Mouse (Mus musculus): ENCODE measurements around the gene Prss53.

- TF ChIP-seq CTCF (IDR thresholded peaks at IDR 0.05) (no peak), POLR2A (IDR thresholded peaks at IDR 0.05; ENCODE audit: insufficient read depth, low read depth, low read length) (no peak), EP300 (IDR thresholded peaks at IDR 0.05; ENCODE audit: insufficient read depth, low read depth, low read length) (no peak)
Measured at GRCm38 (mm10) chr7:127934075-127934474, 43.3 kb upstream of the Prss53 start.

Measured in heart, adult 2 months (tissue).